Mouse (Mus musculus) midbrain, embryonic 15.5 days (tissue): ENCODE measurements around the gene Rab43. TPM values are rescaled to one million over a fixed set of nuclear protein-coding genes. Genes with fewer than 3 reads are reported as not detected.

ENCODE experiments used
- ATAC-seq: fragments of 200-750 bp; cut with Nextera tagmentation; replicated peaks from 2 replicates; pipeline ENCODE4 v1.8.0; 2017; ENCODE audit warnings: moderate TSS enrichment
- H3K27ac ChIP-seq: fragments of 300-500 bp; sonication (generic); 2 replicates; pipeline ENCODE4 v1.5.1; 2015; ENCODE audit warnings: mild to moderate bottlenecking, inconsistent platforms
- H3K27me3 ChIP-seq: fragments of 300-500 bp; sonication (generic); replicated peaks from 2 replicates; pipeline ENCODE4 v1.6.1; 2015; ENCODE audit warnings: inconsistent platforms
- H3K36me3 ChIP-seq: fragments of 300-500 bp; sonication (generic); replicated peaks from 2 replicates; pipeline ENCODE4 v1.6.1; 2015; ENCODE audit warnings: inconsistent platforms
- H3K4me1 ChIP-seq: fragments of 300-500 bp; sonication (generic); 2 replicates; pipeline ENCODE4 v1.6.1; 2015; ENCODE audit warnings: inconsistent platforms
- H3K4me2 ChIP-seq: fragments of 300-500 bp; sonication (generic); 2 replicates; pipeline ENCODE4 v1.6.1; 2015; ENCODE audit warnings: inconsistent platforms, mild to moderate bottlenecking, moderate library complexity
- H3K4me3 ChIP-seq: fragments of 300-500 bp; sonication (generic); 2 replicates; pipeline ENCODE4 v1.5.1; 2015; ENCODE audit warnings: mild to moderate bottlenecking, inconsistent platforms
- H3K9ac ChIP-seq: fragments of 300-500 bp; sonication (generic); 2 replicates; pipeline ENCODE4 v1.6.1; 2015; ENCODE audit warnings: mild to moderate bottlenecking, inconsistent platforms
- H3K9me3 ChIP-seq: fragments of 300-500 bp; sonication (generic); 2 replicates; pipeline ENCODE4 v1.6.1; 2016; ENCODE audit warnings: inconsistent platforms
- WGBS: fragments of 180-500 bp; shearing (Covaris S2); methylation state at CpG from one replicate; pipeline ENCODE4 v1.1.7; 2015; ENCODE audit warnings: mixed read lengths; 5-methylcytosine and 5-hydroxymethylcytosine counted together
- polyA plus RNA-seq: library from polyadenylated mRNA; unstranded; fragments of >200 nt; fragmentation: Nextera tagmentation; extraction: Ambion mirVana; gene quantifications from 2 replicates; pipeline ENCODE4 v1.2.1, GENCODE M21; 2015

Rab43 gene
- polyA plus RNA-seq, 1 experiment from 2014 or later: 10.2 TPM

DNA sequence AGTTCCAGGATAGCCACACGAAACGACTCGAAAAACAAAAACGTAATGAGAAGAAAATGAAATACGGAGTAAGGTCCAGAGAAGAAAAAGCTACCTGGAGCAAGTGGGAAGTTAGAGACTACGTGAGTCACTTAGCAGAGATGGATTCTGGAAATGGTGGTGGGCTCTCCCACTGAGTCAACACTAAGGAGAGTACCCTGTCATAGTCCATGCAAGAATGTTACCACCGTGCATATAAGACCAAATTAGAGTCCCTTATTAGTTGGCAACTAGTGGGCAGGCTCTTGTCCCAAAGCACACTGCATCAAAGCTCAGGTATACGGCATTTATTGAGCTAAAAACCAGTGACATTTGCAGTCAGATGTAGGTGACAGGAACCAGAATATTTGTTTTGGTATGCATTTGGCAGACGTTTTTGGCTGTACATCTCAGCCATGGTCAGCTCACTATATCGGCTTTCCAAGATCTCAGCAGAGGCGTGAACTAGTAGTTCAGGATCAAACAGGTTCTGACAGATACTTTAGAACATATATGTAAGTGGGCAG, 27.9 kb upstream of the Rab43 start:
- H3K4me3 ChIP-seq: no peak overlapping the region
- H3K9ac ChIP-seq: no peak overlapping the region
- no peak overlapping the region for H3K27ac ChIP-seq
- 68% methylated on average over 11 of the region's 11 CpGs for WGBS
- H3K4me1 ChIP-seq: peaks cover 20% of the 10 kb centered on the region
- peaks cover 21% of the 10 kb centered on the region for H3K36me3 ChIP-seq
- no peak overlapping the region for H3K4me2 ChIP-seq
- H3K9me3 ChIP-seq: no peaks in the 10 kb centered on the region
- ATAC-seq: no peak
- no peaks in the 10 kb centered on the region for H3K27me3 ChIP-seq

DNA sequence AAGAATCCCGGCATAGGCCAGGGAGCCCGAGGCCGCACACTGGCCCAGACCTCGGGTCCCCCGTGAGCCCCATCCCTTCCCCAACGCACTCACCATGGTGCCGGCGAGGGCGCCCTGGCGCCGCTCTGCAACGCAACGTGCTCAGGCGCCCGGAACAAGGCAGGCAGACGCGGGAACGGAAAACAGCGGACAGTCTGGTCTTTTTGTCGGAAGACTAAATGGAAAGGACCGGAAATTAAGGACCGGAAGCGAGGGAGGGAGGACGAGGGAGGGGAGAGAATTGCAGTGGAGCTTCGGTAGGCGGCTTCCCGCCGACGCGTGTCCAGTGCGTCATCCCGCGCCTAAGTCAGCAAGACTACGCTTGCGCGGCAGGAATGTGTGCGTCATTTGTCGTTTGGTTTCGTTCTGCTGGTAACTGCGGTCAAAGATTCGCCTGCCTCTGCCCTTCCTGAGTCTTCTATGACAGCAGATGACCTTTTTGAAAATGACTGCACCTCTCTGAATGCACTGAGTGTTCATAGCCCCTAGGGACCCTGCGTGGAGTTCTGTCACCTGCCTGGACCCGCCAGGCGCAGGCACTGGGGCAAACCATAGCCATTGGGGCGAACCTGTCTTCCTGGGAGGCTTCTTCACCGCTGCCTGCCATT, 26.7 kb upstream of the Rab43 start, which contains the start of gene Isy1:
Isy1 (minus strand) TSS at position 248 of the 647 bp plus-strand sequence.
- Histone ChIP-seq H3K4me3 (peak within 1 kb of the TSS; percentile 85), H3K27me3 (no peaks in the 10 kb centered on the region), H3K4me2 (peak within 1 kb of the TSS; percentile 81), H3K36me3 (peaks cover 16% of the 10 kb centered on the region), H3K27ac (peak within 1 kb of the TSS; percentile 96), H3K9ac (peak within 1 kb of the TSS; percentile 88), H3K4me1 (peaks cover 20% of the 10 kb centered on the region), H3K9me3 (no peaks in the 10 kb centered on the region)
- peak; percentile 98 for ATAC-seq
- under 1% methylated on average over 46 of the region's 46 CpGs for WGBS

DNA sequence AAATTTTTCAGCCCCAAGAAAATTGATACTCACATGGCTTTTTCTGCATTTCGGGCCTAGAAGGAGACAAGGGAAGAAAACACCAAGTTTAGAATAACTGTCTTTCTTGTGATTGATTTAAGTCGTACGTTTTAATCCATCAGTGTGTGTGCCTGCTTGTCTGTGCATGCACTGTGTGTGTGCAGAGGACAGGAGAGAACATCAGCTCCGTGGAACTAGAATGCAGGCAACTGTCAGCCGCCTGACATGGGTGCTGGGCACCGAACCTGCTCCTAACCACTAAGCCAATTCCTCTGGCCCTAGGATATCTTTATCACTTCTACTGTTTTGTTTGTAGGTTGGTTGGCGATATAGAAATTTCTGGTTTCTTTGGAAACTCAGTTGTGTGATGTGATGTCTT, 23.7 kb upstream of the Rab43 start, which contains the start of gene Gm45140:
Gm45140 (minus strand) TSS at position 101 of the 400 bp plus-strand sequence.
- no peak within 1 kb of the TSS for H3K4me3 ChIP-seq
- ATAC-seq: no peak
- H3K9ac ChIP-seq: no peak within 1 kb of the TSS
- peaks cover 14% of the 10 kb centered on the region; the same call in 1 of the 2 replicates for H3K36me3 ChIP-seq
- H3K27ac ChIP-seq: no peak within 1 kb of the TSS
- WGBS: 93% methylated on average over 7 of the region's 7 CpGs
- no peak within 1 kb of the TSS for H3K4me2 ChIP-seq
- peaks cover 20% of the 10 kb centered on the region for H3K4me1 ChIP-seq
- H3K27me3 ChIP-seq: no peaks in the 10 kb centered on the region
- H3K9me3 ChIP-seq: no peaks in the 10 kb centered on the region

DNA sequence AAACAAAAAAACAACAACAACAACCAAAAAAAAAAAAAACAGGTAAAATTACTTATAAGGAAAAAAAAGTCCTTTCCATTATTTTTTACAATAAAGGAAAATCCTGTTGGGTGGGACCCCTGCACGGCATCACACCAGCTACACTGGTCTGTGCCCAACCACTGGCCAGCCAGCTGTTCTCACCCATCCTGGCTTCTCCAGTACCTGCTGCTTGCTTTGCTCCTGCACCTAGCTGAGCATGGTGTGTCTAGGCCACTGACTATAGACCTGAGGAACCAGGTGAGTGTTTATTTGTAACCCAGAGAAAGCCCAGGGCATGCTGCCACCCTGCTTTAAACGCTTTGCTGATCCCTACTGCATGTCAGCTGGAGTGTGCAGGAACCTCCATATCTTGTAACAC, 8.4 kb upstream of the Rab43 start:
- H3K4me3 ChIP-seq: no peak overlapping the region
- H3K9me3 ChIP-seq: no peaks in the 10 kb centered on the region
- H3K27me3 ChIP-seq: no peaks in the 10 kb centered on the region
- no peak overlapping the region for H3K9ac ChIP-seq
- H3K36me3 ChIP-seq: peaks cover 44% of the 10 kb centered on the region
- WGBS: 95% methylated on average over 2 of the region's 2 CpGs
- no peaks in the 10 kb centered on the region for H3K4me1 ChIP-seq
- no peak overlapping the region for H3K4me2 ChIP-seq
- ATAC-seq: no peak
- H3K27ac ChIP-seq: no peak overlapping the region

DNA sequence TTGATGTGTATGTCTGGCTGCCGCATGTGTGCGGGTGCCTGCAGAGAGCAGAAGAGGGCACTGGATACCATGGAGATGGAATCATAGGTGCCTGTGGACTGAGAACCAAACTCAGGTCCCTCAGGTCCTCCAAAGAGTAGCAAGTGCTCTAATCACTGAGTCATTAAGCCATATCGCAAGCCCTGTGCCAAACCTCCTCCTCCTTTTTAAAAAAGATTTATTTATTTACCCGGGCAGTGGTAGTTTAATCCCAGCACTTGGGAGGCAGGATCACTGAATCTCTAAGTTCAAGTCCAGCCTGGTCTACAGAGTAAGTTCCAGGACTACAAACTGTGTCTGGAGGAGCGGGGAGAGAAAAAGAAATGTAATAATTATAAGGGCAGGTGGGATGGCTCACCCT, 2.5 kb upstream of the Rab43 start:
- Histone ChIP-seq H3K9me3 (no peaks in the 10 kb centered on the region), H3K4me2 (no peak overlapping the region), H3K4me1 (peaks cover 21% of the 10 kb centered on the region), H3K36me3 (peaks cover 15% of the 10 kb centered on the region; the same call in 1 of the 2 replicates), H3K9ac (no peak overlapping the region), H3K27me3 (no peaks in the 10 kb centered on the region), H3K4me3 (no peak overlapping the region), H3K27ac (no peak overlapping the region)
- WGBS: 91% methylated on average over 5 of the region's 5 CpGs
- no peak for ATAC-seq

DNA sequence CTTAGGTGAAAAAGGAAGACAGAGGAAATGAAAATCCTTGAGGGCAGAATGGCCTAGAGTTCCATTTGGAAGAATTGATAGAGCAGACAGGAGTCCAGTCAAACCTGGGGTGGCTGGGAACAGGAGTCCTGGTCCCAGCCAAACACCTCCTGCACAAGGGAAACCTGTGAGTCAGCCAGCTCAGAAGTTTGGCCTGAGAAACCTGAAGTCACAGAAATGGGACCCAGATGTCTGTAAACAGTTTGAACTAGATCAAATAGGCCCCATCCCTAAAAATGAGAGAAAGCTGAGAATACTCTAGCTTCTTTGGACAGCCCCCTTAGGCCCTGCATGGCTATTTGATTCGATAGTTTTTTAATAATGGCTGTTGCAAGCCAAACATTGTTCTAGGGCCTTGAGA, 692 bp upstream of the Rab43 start:
- H3K36me3 ChIP-seq: peaks cover 8% of the 10 kb centered on the region; the same call in 1 of the 2 replicates
- no peak overlapping the region for H3K27ac ChIP-seq
- peak overlapping the region; percentile 91; the same call in 1 of the 2 replicates for H3K4me2 ChIP-seq
- no peaks in the 10 kb centered on the region for H3K9me3 ChIP-seq
- no peaks in the 10 kb centered on the region for H3K27me3 ChIP-seq
- peaks cover 21% of the 10 kb centered on the region for H3K4me1 ChIP-seq
- H3K4me3 ChIP-seq: no peak overlapping the region; the same call in 1 of the 2 replicates
- WGBS: 81% methylated on average over 1 of the region's 1 CpGs
- no peak for ATAC-seq
- H3K9ac ChIP-seq: no peak overlapping the region

DNA sequence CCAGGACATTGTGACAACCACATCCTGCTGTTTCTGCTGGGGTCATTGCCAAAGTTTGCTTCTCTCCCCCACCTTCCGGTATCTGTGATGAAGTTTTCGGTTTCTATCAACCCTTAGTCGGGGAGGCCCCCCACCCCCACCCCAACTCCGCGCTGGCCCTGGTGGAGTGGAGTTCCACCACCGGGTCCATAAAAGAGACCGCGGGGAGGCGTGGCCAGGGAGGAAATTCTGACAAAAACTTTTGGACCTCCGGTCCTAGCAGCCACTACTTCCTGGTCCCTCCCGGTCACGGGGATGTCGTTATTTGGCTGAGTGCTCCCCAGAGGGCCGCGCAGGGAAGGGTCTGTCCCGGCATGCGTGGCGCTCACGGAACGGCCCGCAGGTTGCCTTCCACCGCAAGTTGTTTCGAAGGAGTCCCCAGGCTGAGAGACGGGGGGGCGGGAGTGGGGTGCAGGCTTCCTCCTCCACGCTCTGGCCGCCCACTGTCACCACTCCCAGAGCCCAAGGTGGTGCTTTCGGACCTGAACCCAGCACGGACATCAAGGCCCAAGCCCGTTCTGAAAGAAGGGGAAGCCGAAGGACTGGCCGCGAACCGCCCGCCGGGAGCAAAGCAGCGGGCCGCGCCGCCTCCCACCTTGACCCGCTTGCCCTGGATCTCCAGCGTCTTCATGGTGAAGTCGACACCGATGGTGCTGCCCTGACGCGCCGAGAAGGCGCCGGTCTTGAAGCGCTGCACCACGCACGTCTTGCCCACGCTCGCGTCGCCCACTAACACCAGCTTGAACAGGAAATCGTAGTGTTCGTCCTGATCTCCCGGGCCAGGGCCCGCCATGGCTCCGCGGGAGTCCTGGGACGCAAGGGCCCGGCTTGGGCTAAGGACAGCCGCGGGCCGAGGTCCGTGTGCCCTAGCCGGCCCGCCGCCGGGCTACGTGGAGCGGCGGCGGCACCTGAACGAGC, 973 bp downstream of the Rab43 start:
- H3K9me3 ChIP-seq: no peaks in the 10 kb centered on the region
- peak; percentile 65 for ATAC-seq
- H3K27ac ChIP-seq: peak overlapping the region; percentile 69
- H3K9ac ChIP-seq: peak overlapping the region; percentile 64
- H3K27me3 ChIP-seq: no peaks in the 10 kb centered on the region
- peak overlapping the region; percentile 82 for H3K4me3 ChIP-seq
- H3K4me2 ChIP-seq: peak overlapping the region; percentile 91
- WGBS: 1% methylated on average over 77 of the region's 77 CpGs
- H3K4me1 ChIP-seq: peaks cover 21% of the 10 kb centered on the region
- H3K36me3 ChIP-seq: peaks cover 8% of the 10 kb centered on the region; the same call in 1 of the 2 replicates

DNA sequence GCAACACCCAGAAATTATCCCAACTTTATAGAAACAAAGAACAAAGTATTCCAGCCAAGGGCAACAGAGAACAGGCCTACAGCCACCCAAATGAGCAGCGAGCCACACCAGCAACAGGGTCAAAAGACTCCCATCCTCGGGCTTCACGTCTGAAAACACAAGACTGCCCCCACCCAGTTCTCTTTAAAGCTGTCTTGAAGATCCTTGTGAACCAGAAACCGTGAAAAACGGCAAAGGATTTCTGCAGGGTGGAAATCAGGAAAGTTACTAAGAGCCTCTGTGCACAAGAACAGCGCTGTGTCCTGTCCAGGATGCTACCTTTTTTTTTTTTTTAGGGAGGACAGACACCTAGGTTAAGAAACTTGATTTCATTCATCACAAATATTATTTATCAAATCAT, 1.7 kb downstream of the Rab43 start:
- 35% methylated on average over 6 of the region's 6 CpGs for WGBS
- Histone ChIP-seq H3K4me3 (peak overlapping the region; percentile 82), H3K4me2 (peak overlapping the region; percentile 91), H3K9ac (no peak overlapping the region), H3K36me3 (peaks cover 2% of the 10 kb centered on the region; the same call in 1 of the 2 replicates), H3K27me3 (no peaks in the 10 kb centered on the region), H3K9me3 (no peaks in the 10 kb centered on the region), H3K27ac (no peak overlapping the region), H3K4me1 (peaks cover 21% of the 10 kb centered on the region)
- ATAC-seq: no peak

DNA sequence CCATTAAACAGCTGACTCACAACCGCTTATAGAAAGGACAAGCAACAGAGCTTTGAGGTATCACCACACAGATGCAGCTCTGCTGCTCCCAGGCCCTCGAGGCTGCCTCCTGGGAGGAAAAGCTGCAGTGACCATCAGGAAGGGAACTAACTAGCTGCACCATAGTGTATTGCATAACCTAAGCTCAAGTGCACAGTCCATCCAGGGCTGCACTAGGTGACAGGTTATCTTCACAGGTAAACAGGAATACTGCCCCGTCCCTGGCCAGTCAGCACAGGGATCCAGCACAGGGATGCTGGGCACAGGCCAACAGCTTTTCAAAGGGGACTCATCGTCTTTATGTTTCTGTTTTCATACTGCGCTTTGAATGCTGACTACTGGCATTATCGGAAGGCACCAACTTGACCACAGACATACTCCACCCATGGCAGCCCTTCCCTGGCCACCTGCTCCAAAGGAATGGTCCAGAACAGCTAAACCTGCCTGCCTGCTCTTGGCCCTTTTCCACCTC, 2.3 kb downstream of the Rab43 start:
- H3K4me1 ChIP-seq: peaks cover 21% of the 10 kb centered on the region
- H3K4me3 ChIP-seq: no peak overlapping the region
- no peaks in the 10 kb centered on the region for H3K27me3 ChIP-seq
- no peak overlapping the region for H3K9ac ChIP-seq
- no peaks in the 10 kb centered on the region for H3K36me3 ChIP-seq
- no peak overlapping the region for H3K4me2 ChIP-seq
- H3K9me3 ChIP-seq: no peaks in the 10 kb centered on the region
- 91% methylated on average over 6 of the region's 6 CpGs for WGBS
- no peak overlapping the region for H3K27ac ChIP-seq
- no peak for ATAC-seq

DNA sequence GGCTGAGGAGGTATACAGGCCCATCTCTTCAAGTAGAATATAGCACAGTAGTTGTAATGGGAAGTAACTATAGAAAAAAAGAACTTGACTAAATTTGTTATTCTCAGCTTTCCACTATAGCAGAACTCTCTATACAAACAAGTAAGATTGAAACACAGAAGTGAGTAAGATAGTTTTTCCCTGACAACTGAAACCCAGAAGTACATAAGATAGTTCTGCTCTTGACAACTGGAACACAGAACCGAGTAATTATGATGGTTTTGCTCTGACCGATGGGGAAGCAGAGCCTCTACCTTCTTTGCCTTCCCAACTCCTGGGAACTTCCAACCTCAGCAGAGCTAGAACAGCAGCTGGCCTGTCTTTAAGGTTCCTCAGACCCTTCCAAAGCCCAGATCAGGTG, 2.8 kb downstream of the Rab43 start:
- 90% methylated on average over 2 of the region's 2 CpGs for WGBS
- Histone ChIP-seq H3K36me3 (no peaks in the 10 kb centered on the region), H3K27ac (no peak overlapping the region), H3K4me1 (peaks cover 21% of the 10 kb centered on the region), H3K4me3 (no peak overlapping the region), H3K9me3 (no peaks in the 10 kb centered on the region), H3K9ac (no peak overlapping the region), H3K27me3 (no peaks in the 10 kb centered on the region), H3K4me2 (no peak overlapping the region)
- no peak for ATAC-seq

DNA sequence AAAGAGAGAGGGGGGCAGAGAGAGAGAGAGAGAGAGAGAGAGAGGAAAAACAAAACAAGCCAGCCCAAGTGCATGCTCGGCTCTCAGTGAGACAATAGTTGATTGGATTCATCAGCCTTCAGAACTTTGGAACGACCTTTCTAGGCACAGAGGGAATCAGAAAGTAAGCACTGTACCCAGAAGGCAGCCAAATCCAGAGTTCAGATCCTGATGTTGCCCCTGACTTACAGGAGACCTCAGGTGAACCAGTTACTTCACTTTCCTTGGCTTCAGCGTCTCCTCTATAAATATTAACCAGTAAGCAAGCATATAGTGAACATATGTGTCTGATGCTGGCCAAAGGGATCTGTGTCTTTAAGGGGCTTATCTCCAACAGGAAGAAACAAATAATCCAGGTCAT, 3.4 kb downstream of the Rab43 start:
- H3K4me2 ChIP-seq: no peak overlapping the region
- H3K36me3 ChIP-seq: no peaks in the 10 kb centered on the region
- no peaks in the 10 kb centered on the region for H3K27me3 ChIP-seq
- peaks cover 21% of the 10 kb centered on the region for H3K4me1 ChIP-seq
- H3K4me3 ChIP-seq: no peak overlapping the region
- no peaks in the 10 kb centered on the region for H3K9me3 ChIP-seq
- H3K9ac ChIP-seq: no peak overlapping the region
- ATAC-seq: no peak
- no peak overlapping the region for H3K27ac ChIP-seq
- 80% methylated on average over 3 of the region's 3 CpGs for WGBS
